Mouse (Mus musculus) cerebellum, adult (tissue): ENCODE results near the gene Hmg20b.
A peak's percentile ranks its signal among the peaks of the same experiment; 100 is the strongest.

Experiments used
- ATAC-seq: cut with Nextera tagmentation; 2 replicates; pipeline ENCODE4 v1.9.2; 2017; ENCODE audit warnings: mild to moderate bottlenecking, moderate library complexity, mixed read lengths; ENCODE audit not compliant: insufficient number of reproducible peaks, low FRiP score, low TSS enrichment

The Hmg20b gene

DNA sequence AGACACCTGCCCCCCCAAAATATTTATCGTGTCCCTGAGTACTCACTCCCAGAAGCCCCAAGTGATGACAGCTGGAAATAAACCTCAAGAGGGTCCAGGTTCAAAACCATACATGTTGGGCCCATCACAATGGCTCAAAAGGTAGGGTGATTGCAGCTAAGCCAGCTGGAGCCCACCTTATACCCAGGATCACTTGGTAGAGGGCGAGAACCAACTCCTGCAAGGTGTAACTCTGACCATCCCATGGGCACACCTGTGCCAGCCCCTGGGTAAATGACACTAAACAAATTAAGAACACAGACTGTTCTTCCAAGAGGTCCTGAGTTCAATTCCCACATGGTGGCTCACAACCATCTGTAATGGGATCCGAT is 28.9 kb upstream of the Hmg20b start:
- no peak for ATAC-seq

DNA sequence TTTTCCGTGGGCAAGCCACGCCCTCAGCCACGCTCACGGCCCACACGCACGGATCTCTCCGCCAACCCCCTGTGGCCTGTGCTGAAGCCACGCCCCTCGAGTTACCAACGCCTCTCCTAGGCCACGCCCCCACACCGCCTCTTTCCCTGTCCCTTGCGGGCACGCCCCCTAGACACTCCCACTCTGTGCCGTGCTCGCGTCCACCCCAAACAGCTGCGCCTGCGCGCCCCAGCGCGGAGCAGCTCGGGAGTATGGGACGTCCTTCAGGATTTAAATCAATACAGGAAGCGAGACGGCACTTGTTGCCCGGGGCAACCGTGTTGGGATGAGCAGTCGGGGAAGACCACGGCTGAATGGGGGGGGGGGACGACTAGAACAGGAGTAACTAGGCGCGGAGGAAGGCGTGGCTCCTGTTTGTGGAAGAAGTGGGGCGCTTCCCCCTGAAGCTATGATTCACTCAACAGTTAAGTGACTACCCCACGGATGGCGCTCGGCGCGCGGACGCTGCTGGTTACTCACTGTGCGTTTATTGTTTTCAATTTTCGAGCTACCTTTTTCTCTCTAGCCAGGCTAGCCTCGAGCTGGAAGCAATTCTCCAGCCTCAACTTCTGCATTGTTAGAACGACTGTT is 28.4 kb upstream of the Hmg20b start:
- peak; percentile 91 for ATAC-seq

DNA sequence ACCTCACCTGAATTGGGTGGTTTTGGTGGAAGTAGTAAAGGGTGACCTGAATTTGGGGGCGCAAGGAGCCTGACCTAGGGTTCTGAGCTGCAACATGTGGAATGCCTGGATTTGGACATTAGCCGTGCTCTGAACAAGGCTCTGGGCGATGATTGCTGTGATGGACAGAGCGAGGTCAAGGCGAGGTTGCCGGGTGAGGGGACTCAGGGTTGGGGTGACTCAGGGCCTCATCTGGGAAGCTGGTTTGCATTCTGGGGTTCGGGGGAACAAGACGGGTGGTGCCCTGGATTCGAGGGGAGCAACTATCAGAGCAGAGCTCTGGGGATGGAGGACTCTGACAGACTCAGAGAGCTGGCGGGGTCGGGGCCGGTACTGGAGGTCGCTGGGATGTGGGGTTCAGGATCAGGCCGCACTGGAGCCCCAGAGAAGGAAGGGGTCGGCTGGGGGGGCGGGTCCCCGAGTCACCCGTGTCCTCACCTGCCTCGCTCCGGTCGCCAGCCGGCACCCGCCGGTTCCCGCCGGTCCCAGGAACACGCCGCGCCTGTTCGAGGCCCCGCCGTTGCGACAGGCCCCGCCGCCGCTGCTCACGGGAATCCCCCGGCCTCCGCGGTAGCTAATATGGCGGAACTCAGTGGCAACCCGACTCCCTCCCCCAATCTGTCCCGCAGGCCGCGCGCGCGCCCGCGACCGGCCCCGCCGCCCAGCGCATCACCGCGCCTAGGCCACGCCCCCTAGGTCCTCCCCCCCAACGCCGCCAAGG is 27.7 kb upstream of the Hmg20b start, which contains the start of gene Fzr1:
Gene Fzr1 (minus strand): TSS at position 724 of the 760 bp plus-strand sequence.
- no peak for ATAC-seq

DNA sequence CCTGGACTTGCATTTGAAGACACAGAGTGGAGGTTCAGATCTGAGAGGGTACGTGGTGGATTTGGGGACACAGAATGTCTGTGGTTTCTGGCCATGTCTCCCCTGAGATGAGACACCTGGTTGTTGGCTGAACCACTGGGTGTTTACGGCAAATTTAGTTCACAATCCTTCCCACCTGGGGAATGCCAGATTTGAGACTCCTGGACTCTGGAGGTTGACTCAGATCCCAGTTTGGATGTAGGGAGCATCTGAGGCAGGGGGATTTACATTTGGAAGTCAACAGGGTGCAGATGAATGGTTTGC is 27.0 kb upstream of the Hmg20b start:
- no peak for ATAC-seq

DNA sequence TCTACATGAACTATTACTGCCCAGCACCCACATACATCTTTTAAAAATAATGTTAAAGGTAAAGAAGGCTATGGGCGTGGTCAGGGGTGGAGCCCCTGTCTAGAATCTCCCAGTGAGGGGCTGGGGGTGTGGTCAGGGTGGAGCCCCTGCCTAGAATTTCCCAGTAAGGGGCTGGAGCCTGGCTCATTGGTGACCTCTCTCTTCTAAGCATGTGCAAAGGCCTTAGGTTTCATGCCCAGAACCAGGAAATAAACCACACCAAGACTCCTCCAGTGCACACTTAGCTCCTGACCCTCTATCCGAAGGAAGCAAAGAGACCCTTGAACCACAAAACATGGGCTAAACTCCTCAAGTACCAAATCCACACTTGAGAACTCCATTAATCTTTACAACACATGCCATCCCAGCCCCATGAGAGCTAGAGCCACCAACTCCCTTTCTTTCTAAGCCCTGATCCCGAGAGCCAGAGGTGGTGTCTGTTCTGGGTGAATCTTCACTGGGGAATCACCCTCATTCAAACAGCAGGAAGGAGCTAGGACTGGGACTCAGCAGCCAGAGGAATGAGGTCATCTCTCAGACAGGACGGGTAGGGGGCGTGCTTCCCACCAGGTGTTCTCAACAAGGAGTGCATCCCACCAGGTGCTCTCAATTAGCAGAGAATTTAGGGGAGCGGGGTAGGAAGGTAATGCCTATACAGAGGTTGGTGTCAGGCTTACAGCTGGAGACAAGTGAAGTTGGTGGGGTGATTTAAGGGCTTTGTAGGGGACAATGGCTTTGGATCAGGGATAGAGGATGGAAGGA is 26.5 kb upstream of the Hmg20b start:
- no peak for ATAC-seq

DNA sequence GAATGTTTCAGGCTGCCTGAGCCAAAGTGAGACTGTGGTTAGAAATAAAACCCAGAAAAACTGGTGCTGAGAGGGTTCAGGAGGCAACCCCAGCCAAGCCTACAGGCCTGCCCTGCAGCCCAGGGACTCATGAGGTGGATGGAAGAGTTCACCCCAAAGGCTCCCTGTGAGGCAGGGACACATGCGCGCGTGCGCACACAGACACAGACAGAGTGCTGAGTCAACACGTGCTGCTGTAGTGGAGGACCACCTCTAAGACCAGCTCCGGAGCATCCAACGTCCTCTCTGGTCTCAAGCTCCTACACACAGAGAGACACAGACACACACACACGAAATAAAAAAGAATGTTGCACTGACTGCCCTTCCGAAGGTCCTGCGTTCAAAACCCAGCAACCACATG is 25.0 kb upstream of the Hmg20b start:
- no peak for ATAC-seq

DNA sequence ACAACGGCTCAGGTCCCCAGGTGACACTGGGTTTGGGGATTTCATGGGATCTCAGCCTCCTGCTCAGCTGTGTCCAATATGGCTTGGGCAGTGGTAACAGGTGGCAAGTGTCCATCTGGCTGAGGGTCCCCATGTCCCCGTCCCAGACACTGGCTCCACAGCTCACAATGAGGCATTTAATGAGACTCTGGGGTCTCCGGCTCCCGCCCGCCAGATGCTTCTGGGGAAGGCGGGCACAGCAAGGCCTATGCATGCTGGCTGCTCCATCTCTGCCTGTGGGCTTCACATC is 16.9 kb upstream of the Hmg20b start:
- no peak for ATAC-seq

DNA sequence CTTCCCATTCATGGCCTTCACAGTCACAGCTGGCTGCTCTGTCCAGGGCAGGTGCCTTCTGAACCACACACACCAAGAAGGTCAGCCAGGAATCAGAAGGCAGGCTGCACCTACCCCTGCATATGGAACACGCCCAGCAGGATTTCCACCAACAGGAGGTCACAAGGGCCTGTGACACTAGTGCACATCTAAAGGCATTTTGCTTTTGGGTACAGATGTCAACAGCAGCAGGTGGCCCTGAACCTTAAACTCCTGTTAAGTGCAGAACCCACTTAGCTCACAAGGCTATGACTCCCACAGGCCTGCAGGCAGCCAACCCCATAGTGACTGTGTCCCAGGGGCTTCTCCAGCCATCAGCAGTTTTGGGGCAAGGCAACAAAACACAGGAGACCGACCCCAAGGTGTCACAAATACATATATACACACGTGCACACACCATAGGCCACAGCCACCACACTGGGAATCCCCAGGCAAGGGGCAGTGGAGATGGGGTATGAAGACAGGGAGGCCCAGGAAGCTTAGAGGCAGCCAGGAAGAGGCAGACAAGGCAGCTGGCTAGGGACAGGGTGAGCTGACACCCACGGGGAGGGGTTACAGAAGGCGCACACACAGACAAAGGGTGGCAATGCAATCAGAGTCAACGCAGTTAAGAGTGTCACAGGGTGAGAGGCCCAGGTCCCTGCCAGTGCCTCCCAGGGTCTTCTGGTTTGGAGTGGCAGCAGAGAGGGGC is 16.4 kb upstream of the Hmg20b start:
- ATAC-seq: no peak

DNA sequence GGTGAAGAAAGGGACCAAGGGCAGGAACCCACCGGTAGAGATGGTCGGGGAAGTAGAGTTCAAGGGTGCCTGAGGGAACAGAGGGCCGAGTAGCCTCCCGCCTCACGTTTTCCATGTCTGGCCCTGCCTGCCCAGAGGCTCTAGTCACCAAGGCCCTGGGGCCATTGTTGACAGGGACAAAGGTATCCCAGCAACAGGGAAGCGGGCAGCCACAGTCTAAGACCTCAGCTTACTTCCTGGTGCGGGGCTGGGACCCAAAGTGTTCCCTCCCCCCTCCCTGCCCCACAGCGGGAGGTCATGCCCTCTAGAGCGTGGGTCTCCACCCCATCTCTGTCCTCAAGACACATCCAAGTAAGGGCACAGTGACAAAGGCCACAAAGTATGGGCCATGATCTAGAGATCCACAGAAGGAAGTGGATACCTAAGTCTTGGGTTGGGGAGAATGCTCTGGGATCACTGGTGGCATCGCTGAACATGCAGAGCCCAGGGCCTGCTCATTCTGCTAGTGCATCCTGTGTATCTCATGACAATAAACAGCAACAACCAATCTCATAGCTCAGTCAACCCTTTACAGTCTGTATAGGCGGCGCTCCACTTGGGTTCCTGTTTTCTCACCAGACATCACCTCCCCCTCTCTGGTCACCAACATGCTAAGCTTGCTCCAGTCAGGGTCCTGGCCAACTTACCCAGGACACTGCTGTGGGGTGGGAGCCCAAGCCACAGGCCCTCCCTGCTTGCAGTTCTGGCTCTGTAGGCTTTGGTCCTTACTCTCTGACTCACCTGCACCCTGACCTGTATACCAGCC is 15.6 kb upstream of the Hmg20b start, which contains the start of gene 4930404N11Rik:
Gene 4930404N11Rik (minus strand): TSS at position 145 of the 805 bp plus-strand sequence.
- ATAC-seq: no peak

DNA sequence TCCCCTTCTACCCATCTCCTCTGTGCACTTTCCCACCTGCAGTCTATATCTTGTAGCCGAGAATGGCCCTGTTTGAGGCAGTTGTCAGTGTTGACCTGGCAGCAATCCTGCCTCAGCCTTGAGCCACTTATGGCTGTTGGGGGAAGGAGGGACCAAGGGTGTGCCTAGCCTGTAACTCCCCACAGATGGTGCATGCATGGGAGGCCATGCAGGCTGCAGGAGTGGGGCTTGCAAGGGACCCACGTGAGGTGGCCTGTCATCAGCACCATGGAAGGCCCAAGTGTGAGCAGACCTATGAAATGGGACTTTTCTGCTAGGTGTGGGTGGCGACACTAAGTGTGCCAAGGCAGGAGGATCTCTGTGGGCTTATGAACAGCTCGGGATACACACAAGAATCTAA is 14.8 kb upstream of the Hmg20b start:
- ATAC-seq: no peak

DNA sequence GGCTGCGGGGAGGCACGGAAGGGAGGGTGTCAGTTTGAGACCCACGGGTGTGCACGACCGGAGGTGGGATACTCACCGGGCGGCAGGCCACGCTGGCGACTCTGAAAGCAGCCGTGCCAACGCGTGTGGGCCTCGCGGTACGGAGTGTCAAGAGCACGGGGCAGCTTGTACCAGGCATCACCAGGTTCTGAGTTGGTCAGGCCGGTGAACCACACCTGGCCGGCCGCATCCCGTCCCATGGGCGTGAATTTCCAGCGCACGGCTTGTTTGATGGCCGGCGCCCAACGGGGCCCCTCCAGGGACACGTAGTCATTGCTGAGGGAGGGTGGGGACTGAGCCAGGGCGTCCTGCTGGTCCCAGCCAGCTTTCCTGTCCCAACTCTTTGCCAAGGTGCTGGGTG is 14.4 kb upstream of the Hmg20b start:
- ATAC-seq: no peak

DNA sequence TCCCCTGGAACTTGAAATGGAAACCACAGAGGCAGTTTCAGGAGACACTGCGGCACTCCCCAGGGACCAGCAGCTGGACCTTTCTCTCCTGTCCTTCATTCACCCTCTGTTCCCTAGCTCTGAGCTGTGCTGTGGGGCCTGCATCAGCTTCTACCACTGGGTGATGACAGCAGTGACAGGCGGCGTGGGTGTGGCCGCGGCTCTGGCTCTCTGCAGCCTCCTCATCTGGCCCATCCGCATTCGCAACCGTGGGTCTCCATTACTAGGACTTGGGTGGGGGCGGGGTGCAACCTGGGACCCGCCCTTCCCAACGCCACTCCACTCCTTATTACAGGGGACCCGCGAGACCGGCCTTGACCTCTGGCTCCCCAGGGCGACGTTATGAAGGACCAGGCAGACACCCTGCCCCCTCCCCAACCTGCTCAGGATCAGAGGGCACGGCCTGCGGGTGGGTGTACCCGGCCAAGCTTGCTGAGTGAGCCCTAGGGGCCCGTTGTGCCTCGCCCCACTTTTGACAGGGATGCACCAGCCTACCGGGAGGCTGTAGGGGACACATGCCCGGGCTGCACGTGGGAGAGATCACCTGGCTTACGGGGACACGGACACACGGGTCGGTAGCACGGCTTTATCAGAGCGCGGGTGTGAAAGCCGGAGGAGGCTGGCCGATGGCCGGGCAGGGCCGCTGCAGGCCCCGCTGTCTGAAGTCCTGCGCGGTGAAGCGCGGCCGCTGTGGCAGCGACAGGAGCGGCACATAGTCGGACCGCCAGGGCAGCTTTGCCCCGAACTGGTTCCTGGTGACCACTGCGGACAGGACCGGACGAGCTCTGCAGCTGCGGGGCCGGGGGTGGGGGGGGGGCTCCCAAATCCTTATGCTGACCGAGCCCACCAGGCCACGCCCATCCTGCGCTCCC is 13.4 kb upstream of the Hmg20b start:
- ATAC-seq: no peak

DNA sequence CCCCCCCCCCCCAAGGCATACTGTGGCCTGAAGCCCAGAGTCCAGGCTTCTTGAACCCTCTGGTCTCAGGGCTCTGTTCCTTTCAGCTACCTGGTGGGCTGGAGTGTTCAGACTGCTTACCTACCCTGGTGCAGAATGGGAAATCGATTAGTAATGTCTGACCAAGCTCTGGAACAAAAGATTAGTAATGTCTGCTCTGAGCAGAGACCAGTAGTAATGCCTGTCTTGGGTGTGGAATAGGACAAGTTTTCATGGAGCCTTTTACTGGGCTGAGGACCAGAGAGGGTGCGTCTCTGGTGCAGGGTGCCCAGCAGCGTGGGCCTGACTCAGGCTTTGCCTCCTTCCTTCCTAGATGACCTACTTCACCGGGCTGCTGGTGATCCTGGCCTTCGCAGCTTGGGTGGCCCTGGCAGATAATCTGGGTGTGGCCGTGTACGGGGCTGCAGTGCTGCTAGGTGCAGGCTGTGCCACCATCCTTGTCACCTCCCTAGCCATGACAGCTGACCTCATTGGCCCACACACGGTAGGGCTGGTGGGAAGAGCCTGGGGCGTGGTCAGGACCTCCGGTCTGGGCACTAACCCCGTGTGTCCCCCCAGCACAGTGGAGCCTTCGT is 12.2 kb upstream of the Hmg20b start:
- ATAC-seq: no peak

DNA sequence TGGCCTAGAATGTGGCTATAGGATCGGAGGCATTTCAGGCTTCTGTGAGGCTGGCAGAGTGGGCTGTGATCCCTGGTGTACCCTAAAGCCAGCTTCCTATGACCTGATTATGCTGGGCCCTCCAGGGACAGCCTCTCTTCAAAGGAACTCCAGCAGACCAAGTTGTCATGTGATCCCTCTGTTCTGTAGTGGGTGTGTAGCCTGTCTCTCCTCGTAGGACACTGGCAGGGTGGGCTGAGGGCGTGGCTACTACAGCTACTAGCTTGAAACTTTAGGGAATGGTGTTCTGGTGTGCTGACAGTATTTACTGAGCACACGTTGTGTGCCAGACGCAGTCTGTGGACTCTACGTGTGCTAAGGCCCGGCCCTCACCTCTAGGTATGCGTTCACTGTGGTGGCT is 10.4 kb upstream of the Hmg20b start:
- ATAC-seq: no peak

DNA sequence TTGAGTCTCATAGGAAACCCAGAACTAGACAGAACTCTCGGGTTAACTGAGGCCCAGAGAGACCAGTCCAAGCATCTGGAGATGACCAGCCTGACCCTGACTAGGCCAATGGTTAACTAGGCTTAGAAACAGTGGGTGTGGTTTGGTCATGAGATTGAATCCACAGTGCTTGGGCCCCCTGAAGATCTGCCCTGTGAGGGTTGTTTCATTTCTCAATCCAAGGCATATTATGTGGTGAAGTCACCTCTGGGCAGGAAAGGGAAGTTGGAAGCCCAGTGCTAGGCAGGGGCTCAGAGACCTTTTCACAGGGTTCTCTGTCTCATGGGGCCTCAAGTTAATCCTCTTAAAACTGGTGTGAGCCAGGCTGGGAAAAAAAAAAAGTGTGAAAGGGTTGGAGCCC is 8.6 kb upstream of the Hmg20b start:
- ATAC-seq: no peak

DNA sequence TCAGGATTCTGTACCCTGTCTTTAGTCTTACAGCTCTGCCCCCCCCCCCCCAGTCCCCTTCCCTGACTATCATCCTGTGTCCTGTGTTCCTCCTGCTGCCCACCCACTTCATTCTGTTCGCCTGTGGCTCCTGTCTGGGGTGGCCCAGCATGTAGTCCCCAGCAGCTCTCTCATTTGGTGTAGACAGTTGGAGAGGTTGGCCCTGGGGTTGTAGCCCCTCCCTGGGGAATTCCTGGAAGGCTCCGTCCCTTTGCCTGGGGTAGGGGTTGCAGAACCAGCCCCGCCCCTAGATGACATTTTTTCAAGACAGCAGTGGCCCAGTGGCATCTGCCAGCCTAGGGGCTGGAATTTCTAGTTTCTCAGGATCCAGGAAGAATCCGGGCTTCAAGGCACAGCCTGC is 7.9 kb upstream of the Hmg20b start:
- ATAC-seq: no peak

DNA sequence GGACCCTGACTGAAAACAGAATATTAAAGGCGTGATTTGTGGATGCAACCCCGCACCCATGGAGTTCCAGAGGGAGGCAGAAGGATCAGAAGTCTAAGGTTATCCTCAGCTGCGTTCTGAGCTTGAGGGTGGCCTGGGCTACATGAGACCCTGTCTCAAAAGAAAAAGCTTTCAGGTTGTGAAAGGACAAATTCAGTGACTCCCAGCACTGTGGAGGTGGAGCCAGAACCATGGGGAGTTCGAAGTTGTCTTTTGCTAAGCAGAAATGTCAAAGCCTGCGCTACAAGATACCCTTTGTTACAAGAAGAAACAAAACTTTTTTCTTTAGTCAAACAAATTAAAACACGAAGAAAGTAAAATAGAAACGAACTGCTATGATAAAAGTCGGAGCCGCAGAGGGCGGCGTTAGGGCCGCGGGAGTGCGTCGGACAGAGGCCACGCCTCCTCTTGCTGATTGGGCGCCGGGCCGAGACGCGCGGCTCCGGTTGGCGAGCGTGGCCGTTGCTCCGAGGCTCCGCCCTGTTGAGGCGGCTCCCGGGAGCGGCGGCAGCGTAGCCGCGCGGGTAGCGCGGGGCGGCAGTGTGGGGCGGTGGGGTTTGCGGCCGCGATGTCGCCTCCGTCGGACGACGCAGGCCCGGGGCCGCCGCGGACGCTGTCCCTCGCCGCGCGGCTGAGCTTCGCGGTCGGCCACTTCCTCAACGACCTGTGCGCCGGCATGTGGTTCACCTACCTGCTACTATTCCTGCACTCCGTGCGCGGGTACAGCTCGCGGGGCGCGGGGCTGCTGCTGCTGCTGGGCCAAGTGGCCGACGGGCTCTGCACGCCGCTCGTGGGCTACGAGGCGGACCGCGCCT is 6.9 kb upstream of the Hmg20b start, which contains the start of gene Mfsd12:
Gene Mfsd12 (plus strand): TSS at position 501 of the 854 bp plus-strand sequence.
- ATAC-seq: peak; percentile 82
